Mouse (Mus musculus) embryonic facial prominence, embryonic 14.5 days (tissue): ENCODE data around the gene Otog. TPM values are rescaled to one million over a fixed set of nuclear protein-coding genes. Genes with fewer than 3 reads are reported as not detected.
A peak's percentile ranks its signal among the peaks of the same experiment; 100 is the strongest.

Source experiments
- ATAC-seq: fragments of 200-750 bp; cut with Nextera tagmentation; 2 replicates; pipeline ENCODE4 v1.8.0; 2017; ENCODE audit warnings: low read depth, moderate number of reproducible peaks, moderate TSS enrichment
- DNase-seq: peaks from one replicate; pipeline ENCODE4 v3.0.0-alpha.2; 2015; ENCODE audit warnings: low spot score
- H3K27ac ChIP-seq: fragments of 300-500 bp; sonication (generic); replicated peaks from 2 replicates; pipeline ENCODE4 v1.5.1; 2014; ENCODE audit warnings: low read depth, mild to moderate bottlenecking, low read length, moderate library complexity
- H3K27me3 ChIP-seq: fragments of 300-500 bp; sonication (generic); replicated peaks from 2 replicates; pipeline ENCODE4 v1.6.1; 2014; ENCODE audit warnings: low read length; ENCODE audit not compliant: control insufficient read depth, insufficient read depth
- H3K36me3 ChIP-seq: fragments of 300-500 bp; sonication (generic); 2 replicates; pipeline ENCODE4 v1.6.1; 2014; ENCODE audit warnings: low read length, mixed read lengths; ENCODE audit not compliant: control insufficient read depth, insufficient read depth
- H3K4me1 ChIP-seq: fragments of 300-500 bp; sonication (generic); 2 replicates; pipeline ENCODE4 v1.6.1; 2014; ENCODE audit warnings: antibody characterized with exemption, low read length; ENCODE audit not compliant: control insufficient read depth, insufficient read depth
- H3K4me2 ChIP-seq: fragments of 300-500 bp; sonication (generic); 2 replicates; pipeline ENCODE4 v1.6.1; 2014; ENCODE audit warnings: low read depth, mild to moderate bottlenecking, low read length, moderate library complexity, mixed read lengths
- H3K4me3 ChIP-seq: fragments of 300-500 bp; sonication (generic); 2 replicates; pipeline ENCODE4 v1.5.1; 2014; ENCODE audit warnings: low read depth, mild to moderate bottlenecking, low read length
- H3K9ac ChIP-seq: fragments of 300-500 bp; sonication (generic); 2 replicates; pipeline ENCODE4 v1.6.1; 2014; ENCODE audit warnings: low read depth, mild to moderate bottlenecking, low read length, moderate library complexity, mixed read lengths
- H3K9me3 ChIP-seq: fragments of 300-500 bp; sonication (generic); 2 replicates; pipeline ENCODE4 v1.6.1; 2016; ENCODE audit warnings: low read length; ENCODE audit not compliant: control insufficient read depth
- WGBS: fragments of 180-500 bp; shearing (Covaris S2); extraction: QIAGEN DNeasy Blood & Tissue Kit; methylation state at CpG from one replicate; pipeline ENCODE4 v1.1.7; 2014; 5-methylcytosine and 5-hydroxymethylcytosine counted together
- polyA plus RNA-seq: library from polyadenylated mRNA; unstranded; fragments of >200 nt; fragmentation: Nextera tagmentation; extraction: Ambion mirVana; gene quantifications from 2 replicates; pipeline ENCODE4 v1.2.1, GENCODE M21; 2014

Gene Otog
- polyA plus RNA-seq, 1 experiment from 2014 or later, result 2.3 TPM

DNA sequence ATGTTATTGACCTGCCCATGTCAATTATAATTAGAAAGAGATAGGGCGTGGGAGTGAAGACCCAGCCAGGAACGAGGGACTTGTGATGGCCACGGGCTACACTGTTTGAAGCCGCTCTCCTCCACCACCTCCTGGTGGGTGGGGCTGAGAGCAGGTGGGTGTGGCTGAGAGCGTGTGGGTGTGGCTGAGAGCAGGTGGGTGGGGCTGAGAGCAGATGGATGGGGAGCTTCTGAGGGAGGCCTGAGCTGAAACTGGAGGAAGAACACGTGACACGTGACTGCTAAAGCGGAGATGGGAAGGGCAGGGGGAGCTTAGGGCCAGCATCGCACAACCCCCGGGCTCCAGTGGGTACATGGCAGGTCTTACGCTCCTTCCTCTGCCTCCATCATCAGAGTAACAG, 22.4 kb upstream of the Otog start:
- Histone ChIP-seq H3K4me2 (no peak overlapping the region), H3K27ac (no peak overlapping the region), H3K4me1 (no peaks in the 10 kb centered on the region), H3K27me3 (no peaks in the 10 kb centered on the region), H3K4me3 (no peak overlapping the region), H3K9me3 (no peaks in the 10 kb centered on the region), H3K9ac (no peak overlapping the region), H3K36me3 (no peaks in the 10 kb centered on the region)
- WGBS, result 10% methylated on average over 8 of the region's 11 CpGs
- DNase-seq (peak; percentile 50), ATAC-seq (peak; percentile 80)

GRCm38 (mm10) chr7:46220591-46221129, 20.1 kb upstream of the Otog start:
- H3K27me3 ChIP-seq, result no peaks in the 10 kb centered on the region
- no peak for DNase-seq
- no peak for ATAC-seq
- 72% methylated on average over 8 of the region's 8 CpGs for WGBS
- no peak overlapping the region for H3K27ac ChIP-seq
- no peak overlapping the region for H3K4me2 ChIP-seq
- H3K36me3 ChIP-seq, result no peaks in the 10 kb centered on the region
- H3K4me3 ChIP-seq, result no peak overlapping the region
- H3K9ac ChIP-seq, result no peak overlapping the region
- no peaks in the 10 kb centered on the region for H3K9me3 ChIP-seq
- no peaks in the 10 kb centered on the region for H3K4me1 ChIP-seq

GRCm38 (mm10) chr7:46226253-46226652, 14.5 kb upstream of the Otog start:
- H3K27me3 ChIP-seq, result no peaks in the 10 kb centered on the region
- no peak overlapping the region for H3K9ac ChIP-seq
- no peak overlapping the region for H3K4me3 ChIP-seq
- WGBS, result 27% methylated on average over 7 of the region's 7 CpGs
- no peak for ATAC-seq
- H3K27ac ChIP-seq, result no peak overlapping the region
- H3K36me3 ChIP-seq, result no peaks in the 10 kb centered on the region
- DNase-seq, result peak; percentile 25
- no peaks in the 10 kb centered on the region for H3K4me1 ChIP-seq
- H3K9me3 ChIP-seq, result no peaks in the 10 kb centered on the region
- H3K4me2 ChIP-seq, result no peak overlapping the region

GRCm38 (mm10) chr7:46226936-46227335, 13.9 kb upstream of the Otog start:
- Histone ChIP-seq H3K27me3 (no peaks in the 10 kb centered on the region), H3K4me3 (no peak overlapping the region), H3K4me2 (no peak overlapping the region), H3K4me1 (no peaks in the 10 kb centered on the region), H3K27ac (no peak overlapping the region), H3K36me3 (no peaks in the 10 kb centered on the region), H3K9me3 (no peaks in the 10 kb centered on the region), H3K9ac (no peak overlapping the region)
- ATAC-seq, result no peak
- 48% methylated on average over 4 of the region's 4 CpGs for WGBS
- DNase-seq, result peak; percentile 45

DNA sequence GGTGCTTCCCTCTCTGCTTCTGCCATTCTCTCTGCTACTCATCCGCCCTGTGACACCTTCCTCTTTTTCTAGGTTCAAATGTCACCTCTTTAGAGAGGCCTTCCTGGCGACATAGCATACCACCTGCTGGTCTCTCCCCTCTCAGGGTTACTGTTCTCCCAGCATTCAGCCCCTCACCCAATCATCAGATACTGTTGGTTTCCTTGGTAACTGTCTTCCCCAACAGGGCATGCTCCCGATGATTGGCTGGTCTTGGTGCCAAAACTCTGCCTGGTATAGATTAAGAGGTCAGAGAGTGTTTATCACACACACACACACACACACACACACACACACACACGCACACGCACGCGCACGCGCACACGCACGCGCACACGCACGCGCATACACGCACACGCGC, 4.8 kb upstream of the Otog start:
- Histone ChIP-seq H3K4me3 (no peak overlapping the region), H3K4me2 (peak overlapping the region; percentile 10; the same call in 1 of the 2 replicates), H3K36me3 (no peaks in the 10 kb centered on the region), H3K9me3 (no peaks in the 10 kb centered on the region), H3K4me1 (no peaks in the 10 kb centered on the region), H3K9ac (no peak overlapping the region), H3K27ac (no peak overlapping the region), H3K27me3 (no peaks in the 10 kb centered on the region)
- DNase-seq (no peak), ATAC-seq (no peak)
- WGBS, result 72% methylated on average over 18 of the region's 18 CpGs

- Histone ChIP-seq H3K4me3 (no peak overlapping the region), H3K27ac (no peak overlapping the region), H3K9me3 (no peaks in the 10 kb centered on the region), H3K4me1 (no peaks in the 10 kb centered on the region), H3K27me3 (no peaks in the 10 kb centered on the region), H3K36me3 (no peaks in the 10 kb centered on the region), H3K9ac (no peak overlapping the region), H3K4me2 (peak overlapping the region; percentile 10; the same call in 1 of the 2 replicates)
- DNase-seq (no peak), ATAC-seq (no peak)
- 74% methylated on average over 15 of the region's 15 CpGs for WGBS
Measured at GRCm38 (mm10) chr7:46236363-46236762, 4.4 kb upstream of the Otog start.

GRCm38 (mm10) chr7:46237192-46237591, 3.6 kb upstream of the Otog start:
- H3K9ac ChIP-seq, result no peak overlapping the region
- H3K4me1 ChIP-seq, result no peaks in the 10 kb centered on the region
- DNase-seq, result no peak
- H3K27me3 ChIP-seq, result no peaks in the 10 kb centered on the region
- H3K4me2 ChIP-seq, result no peak overlapping the region
- no peak for ATAC-seq
- no peak overlapping the region for H3K27ac ChIP-seq
- no peaks in the 10 kb centered on the region for H3K36me3 ChIP-seq
- no peak overlapping the region for H3K4me3 ChIP-seq
- H3K9me3 ChIP-seq, result no peaks in the 10 kb centered on the region
- 41% methylated on average over 7 of the region's 7 CpGs for WGBS

GRCm38 (mm10) chr7:46238346-46238745, 2.4 kb upstream of the Otog start, which contains the start of gene Ush1c:
Ush1c (minus strand) TSS chr7:46238503.
- no peaks in the 10 kb centered on the region for H3K36me3 ChIP-seq
- WGBS, result 25% methylated on average over 10 of the region's 10 CpGs
- no peaks in the 10 kb centered on the region for H3K27me3 ChIP-seq
- peak; percentile 13 for DNase-seq
- H3K9me3 ChIP-seq, result no peaks in the 10 kb centered on the region
- H3K9ac ChIP-seq, result no peak within 1 kb of the TSS
- no peaks in the 10 kb centered on the region for H3K4me1 ChIP-seq
- no peak within 1 kb of the TSS for H3K4me2 ChIP-seq
- H3K4me3 ChIP-seq, result no peak within 1 kb of the TSS
- no peak within 1 kb of the TSS for H3K27ac ChIP-seq
- no peak for ATAC-seq

GRCm38 (mm10) chr7:46240091-46240490, 696 bp upstream of the Otog start:
- H3K27me3 ChIP-seq, result no peaks in the 10 kb centered on the region
- ATAC-seq, result no peak
- H3K4me2 ChIP-seq, result no peak overlapping the region
- H3K9ac ChIP-seq, result no peak overlapping the region
- H3K4me3 ChIP-seq, result no peak overlapping the region
- DNase-seq, result no peak
- no peaks in the 10 kb centered on the region for H3K9me3 ChIP-seq
- no peaks in the 10 kb centered on the region for H3K4me1 ChIP-seq
- H3K36me3 ChIP-seq, result no peaks in the 10 kb centered on the region
- H3K27ac ChIP-seq, result no peak overlapping the region
- 83% methylated on average over 4 of the region's 4 CpGs for WGBS
